Mouse (Mus musculus): ENCODE results near the gene Trit1. TPM values are rescaled to one million over a fixed set of nuclear protein-coding genes. Genes with fewer than 3 reads are reported as not detected.
"Not testable (repeated sequence)": the region's sequence is repeated elsewhere in the genome, so short reads cannot be mapped to it uniquely, and the experiment has no call there.

The Trit1 gene
- polyA plus RNA-seq, 1 experiment from 2014 or later = 19.2 TPM

DNA sequence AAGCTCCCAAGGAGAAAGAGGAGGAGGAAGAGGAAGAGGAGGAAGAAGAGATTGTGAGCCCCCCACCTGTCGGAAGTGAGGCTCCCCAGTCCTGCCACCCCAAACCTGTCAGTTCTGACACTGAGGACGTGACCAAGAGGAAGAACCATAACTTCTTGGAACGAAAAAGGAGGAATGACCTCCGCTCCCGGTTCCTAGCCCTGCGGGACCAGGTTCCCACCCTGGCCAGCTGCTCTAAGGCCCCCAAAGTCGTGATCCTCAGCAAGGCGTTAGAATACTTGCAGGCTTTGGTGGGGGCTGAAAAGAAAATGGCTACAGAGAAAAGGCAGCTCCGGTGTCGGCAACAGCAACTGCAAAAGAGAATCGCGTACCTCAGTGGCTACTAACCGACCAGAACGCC lies 16.3 kb upstream of the Trit1 start:
- H3K9ac ChIP-seq (replicated peaks; ENCODE audit: low read depth, low read length) = no peak overlapping the region
- peaks cover 7% of the 10 kb centered on the region; the same call in 1 of the 2 replicates for H3K36me3 ChIP-seq (ENCODE audit: control insufficient read depth, insufficient read depth, low read length)
- H3K4me1 ChIP-seq (ENCODE audit: control insufficient read depth, insufficient read depth, low read length) = peaks cover 9% of the 10 kb centered on the region; the same call in 1 of the 2 replicates
- H3K27me3 ChIP-seq (ENCODE audit: control insufficient read depth, insufficient read depth, low read length) = no peaks in the 10 kb centered on the region; the same call in 1 of the 2 replicates
- no peak overlapping the region for H3K4me2 ChIP-seq (replicated peaks; ENCODE audit: low read depth, low read length)
- 81% methylated on average over 14 of the region's 14 CpGs for WGBS
- no peak for ATAC-seq (ENCODE audit: insufficient number of reproducible peaks, insufficient read depth, low FRiP score, low read depth)
- H3K27ac ChIP-seq (ENCODE audit: low read length) = no peak overlapping the region
- H3K4me3 ChIP-seq (ENCODE audit: low read depth, low read length) = no peak overlapping the region
- H3K9me3 ChIP-seq (ENCODE audit: control insufficient read depth, low read depth, low read length) = no peaks in the 10 kb centered on the region

DNA sequence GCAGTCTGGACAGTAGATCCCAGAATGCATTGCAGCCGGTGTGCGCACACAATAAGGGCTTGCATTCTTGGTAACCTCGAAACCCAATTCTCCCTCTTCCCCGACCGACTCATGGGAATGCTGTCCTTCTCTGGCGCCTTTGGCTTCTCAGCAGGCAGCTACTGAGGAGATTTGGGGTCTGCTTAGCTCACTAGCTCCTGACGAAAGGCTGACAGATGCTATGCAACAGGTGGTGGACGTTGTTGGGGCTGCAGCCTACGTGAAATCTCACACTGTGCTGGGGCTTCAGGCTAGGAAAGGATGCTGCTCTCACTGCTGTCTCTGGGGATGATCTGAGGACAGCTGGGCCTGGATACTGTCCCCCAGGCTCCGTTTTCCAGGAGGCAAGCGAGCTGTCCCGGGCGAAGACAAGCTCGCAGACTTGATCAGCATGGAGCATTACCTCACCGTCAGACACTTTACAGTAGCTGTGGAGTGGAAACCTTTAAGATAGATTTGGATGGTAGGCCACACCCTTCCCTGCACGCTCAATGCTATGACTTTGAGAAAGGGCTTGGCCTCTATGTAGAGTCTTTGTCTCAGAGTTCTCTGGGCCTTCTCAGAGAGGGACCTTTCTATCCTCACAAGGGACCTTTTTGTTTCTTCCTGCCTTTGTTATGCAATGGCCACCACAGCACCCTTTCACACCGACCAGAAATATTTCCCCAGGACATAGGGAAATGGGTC lies 15.6 kb upstream of the Trit1 start:
- Histone ChIP-seq H3K4me3 (ENCODE audit: low read depth, low read length) (no peak overlapping the region), H3K4me1 (ENCODE audit: control insufficient read depth, insufficient read depth, low read length) (peaks cover 15% of the 10 kb centered on the region; the same call in 1 of the 2 replicates), H3K9me3 (ENCODE audit: control insufficient read depth, low read depth, low read length) (no peaks in the 10 kb centered on the region), H3K36me3 (ENCODE audit: control insufficient read depth, insufficient read depth, low read length) (peaks cover 7% of the 10 kb centered on the region; the same call in 1 of the 2 replicates), H3K27ac (ENCODE audit: low read length) (no peak overlapping the region), H3K4me2 (replicated peaks; ENCODE audit: low read depth, low read length) (no peak overlapping the region), H3K9ac (replicated peaks; ENCODE audit: low read depth, low read length) (no peak overlapping the region), H3K27me3 (ENCODE audit: control insufficient read depth, insufficient read depth, low read length) (no peaks in the 10 kb centered on the region; the same call in 1 of the 2 replicates)
- 67% methylated on average over 17 of the region's 17 CpGs for WGBS
- ATAC-seq (ENCODE audit: insufficient number of reproducible peaks, insufficient read depth, low FRiP score, low read depth) = no peak

DNA sequence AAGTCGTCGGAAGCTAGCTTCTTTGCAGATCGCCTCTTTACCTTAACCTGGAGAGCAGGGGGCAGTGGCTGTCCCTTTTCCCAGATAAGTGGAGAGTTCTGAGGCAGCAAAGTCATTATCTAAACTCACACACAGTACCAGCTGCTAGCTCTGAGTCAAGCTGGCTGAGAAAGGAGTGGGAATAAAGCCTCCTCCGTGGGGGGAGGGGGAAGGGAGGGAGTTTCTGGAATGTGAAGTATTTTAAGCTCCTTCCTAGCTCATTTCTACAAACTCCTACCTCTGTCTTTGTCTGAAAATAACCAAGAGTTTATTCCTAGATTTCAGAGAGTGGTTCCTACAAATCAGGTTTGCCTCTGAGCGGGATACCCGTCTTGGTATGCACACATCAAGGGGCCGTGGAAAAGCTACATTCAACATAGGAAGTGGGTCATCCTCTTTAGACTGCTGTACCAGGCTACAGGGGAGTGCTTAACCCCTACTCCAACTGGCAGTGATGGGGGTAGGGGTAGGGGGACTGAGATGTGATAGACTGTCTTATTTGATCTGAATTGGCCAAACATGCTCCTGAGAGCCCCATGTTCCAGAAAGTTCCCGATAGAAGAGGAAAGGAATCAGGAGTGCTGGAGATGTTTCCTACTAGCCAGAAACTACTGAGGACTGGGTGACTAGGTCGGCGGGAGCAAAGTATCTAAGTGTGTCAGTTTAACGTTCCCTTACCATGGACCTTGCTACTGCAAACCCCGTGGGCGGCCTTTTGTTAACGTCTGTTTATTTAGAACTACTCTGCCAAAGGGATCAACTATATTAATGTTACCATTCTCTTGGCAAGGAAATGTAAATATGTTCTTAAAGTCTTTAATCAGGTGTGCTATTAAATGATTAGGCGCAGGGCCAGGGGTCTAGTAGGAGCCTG lies 11.1 kb upstream of the Trit1 start:
- no peaks in the 10 kb centered on the region for H3K27me3 ChIP-seq (ENCODE audit: control insufficient read depth, insufficient read depth, low read length)
- no peak overlapping the region for H3K4me3 ChIP-seq (ENCODE audit: low read depth, low read length)
- H3K9ac ChIP-seq (replicated peaks; ENCODE audit: low read depth, low read length) = no peak overlapping the region
- peaks cover 15% of the 10 kb centered on the region; the same call in 1 of the 2 replicates for H3K4me1 ChIP-seq (ENCODE audit: control insufficient read depth, insufficient read depth, low read length)
- no peak overlapping the region for H3K27ac ChIP-seq (ENCODE audit: low read length)
- peak; percentile 44; the same call in 1 of the 2 replicates for ATAC-seq (ENCODE audit: insufficient number of reproducible peaks, insufficient read depth, low FRiP score, low read depth)
- no peaks in the 10 kb centered on the region for H3K9me3 ChIP-seq (ENCODE audit: control insufficient read depth, low read depth, low read length)
- peaks cover 7% of the 10 kb centered on the region; the same call in 1 of the 2 replicates for H3K36me3 ChIP-seq (ENCODE audit: control insufficient read depth, insufficient read depth, low read length)
- H3K4me2 ChIP-seq (replicated peaks; ENCODE audit: low read depth, low read length) = 0 out of 2 replicates have a peak overlapping the region, but pooled peaks have one; percentile 11
- WGBS = 15% methylated on average over 15 of the region's 15 CpGs

DNA sequence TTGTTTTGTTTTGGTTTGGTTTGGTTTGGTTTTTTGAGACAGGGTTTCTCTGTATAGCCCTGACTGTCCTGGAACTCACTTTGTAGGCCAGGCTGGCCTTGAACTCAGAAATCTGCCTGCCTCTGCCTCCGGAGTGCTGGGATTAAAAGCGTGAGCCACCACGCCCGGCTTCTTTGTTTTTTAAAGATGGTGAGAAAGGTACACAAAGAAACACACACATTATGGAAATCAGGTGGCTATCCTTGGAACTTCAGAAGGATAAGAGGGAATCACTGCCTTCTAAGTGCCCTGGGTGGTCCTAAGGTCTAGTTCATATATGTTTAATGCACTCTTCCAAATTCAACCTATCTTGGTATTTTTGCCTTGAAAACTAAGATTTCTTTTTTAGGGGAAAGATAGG lies 3.9 kb upstream of the Trit1 start:
- not testable (repeated sequence) for H3K4me2 ChIP-seq (replicated peaks; ENCODE audit: low read depth, low read length); H3K9me3 ChIP-seq (ENCODE audit: control insufficient read depth, low read depth, low read length); H3K4me1 ChIP-seq (ENCODE audit: control insufficient read depth, insufficient read depth, low read length); H3K27ac ChIP-seq (ENCODE audit: low read length); ATAC-seq (ENCODE audit: insufficient number of reproducible peaks, insufficient read depth, low FRiP score, low read depth); H3K9ac ChIP-seq (replicated peaks; ENCODE audit: low read depth, low read length); H3K27me3 ChIP-seq (ENCODE audit: control insufficient read depth, insufficient read depth, low read length); H3K4me3 ChIP-seq (ENCODE audit: low read depth, low read length); H3K36me3 ChIP-seq (ENCODE audit: control insufficient read depth, insufficient read depth, low read length)
- WGBS = 86% methylated on average over 4 of the region's 4 CpGs

DNA sequence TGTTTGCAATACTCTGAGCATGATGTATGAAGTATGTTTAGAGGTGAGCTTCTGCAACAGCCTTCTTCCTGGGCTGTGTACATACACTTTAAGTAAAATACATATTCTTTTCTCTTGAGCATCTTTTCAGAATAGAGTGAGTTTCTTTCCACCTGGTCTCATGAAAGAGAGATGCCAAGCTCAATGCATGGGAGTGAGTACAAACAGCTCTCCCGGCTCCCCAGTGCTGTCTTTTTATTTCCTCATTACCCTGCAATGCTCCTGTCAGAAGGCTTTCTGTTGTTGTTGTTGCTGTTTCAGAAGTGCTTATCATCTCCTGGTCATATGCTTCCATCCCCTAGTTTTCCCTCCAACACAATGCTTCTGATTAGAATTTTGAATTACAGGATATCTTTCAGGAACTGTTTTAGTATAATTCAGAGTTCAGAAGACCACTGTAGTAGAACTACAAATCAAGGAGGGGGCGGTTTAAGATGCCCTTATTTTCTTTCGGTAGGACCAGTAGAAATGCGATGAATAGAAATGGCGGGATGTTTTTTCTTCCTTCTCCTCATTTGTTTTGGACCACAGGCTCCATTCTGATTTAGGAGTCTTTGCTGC lies 3.0 kb upstream of the Trit1 start:
- peaks cover 11% of the 10 kb centered on the region; the same call in 1 of the 2 replicates for H3K4me1 ChIP-seq (ENCODE audit: control insufficient read depth, insufficient read depth, low read length)
- no peak overlapping the region for H3K27ac ChIP-seq (ENCODE audit: low read length)
- H3K9me3 ChIP-seq (ENCODE audit: control insufficient read depth, low read depth, low read length) = no peaks in the 10 kb centered on the region
- H3K36me3 ChIP-seq (ENCODE audit: control insufficient read depth, insufficient read depth, low read length) = no peaks in the 10 kb centered on the region
- no peaks in the 10 kb centered on the region for H3K27me3 ChIP-seq (ENCODE audit: control insufficient read depth, insufficient read depth, low read length)
- no peak overlapping the region for H3K4me2 ChIP-seq (replicated peaks; ENCODE audit: low read depth, low read length)
- H3K9ac ChIP-seq (replicated peaks; ENCODE audit: low read depth, low read length) = no peak overlapping the region
- ATAC-seq (ENCODE audit: insufficient number of reproducible peaks, insufficient read depth, low FRiP score, low read depth) = no peak
- no peak overlapping the region for H3K4me3 ChIP-seq (ENCODE audit: low read depth, low read length)
- WGBS = 66% methylated on average over 5 of the region's 5 CpGs

DNA sequence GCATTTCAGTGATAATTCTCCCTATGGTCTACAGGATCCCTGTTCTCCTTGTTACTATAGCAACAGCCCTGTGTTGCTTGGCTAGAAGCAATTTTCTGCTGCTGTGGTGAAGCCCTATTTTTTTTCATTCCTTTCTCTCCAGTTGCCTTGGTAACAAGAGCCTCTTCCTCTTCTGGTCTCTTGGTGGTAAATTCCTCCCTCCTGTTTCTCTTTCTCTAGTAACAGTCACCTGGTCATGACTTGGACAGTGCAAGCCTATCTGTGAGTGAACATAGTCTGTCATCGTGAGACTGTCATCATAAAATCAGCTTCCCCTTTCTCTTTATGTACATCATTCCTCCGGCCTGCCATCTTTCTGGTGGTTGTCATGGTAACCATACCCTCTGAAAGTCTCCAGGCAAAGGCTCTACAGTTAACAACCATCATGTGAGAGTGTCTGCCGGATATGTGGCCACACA lies 2.4 kb upstream of the Trit1 start:
- 42% methylated on average over 3 of the region's 3 CpGs for WGBS
- no peaks in the 10 kb centered on the region for H3K9me3 ChIP-seq (ENCODE audit: control insufficient read depth, low read depth, low read length)
- no peaks in the 10 kb centered on the region for H3K36me3 ChIP-seq (ENCODE audit: control insufficient read depth, insufficient read depth, low read length)
- no peaks in the 10 kb centered on the region for H3K27me3 ChIP-seq (ENCODE audit: control insufficient read depth, insufficient read depth, low read length)
- H3K4me1 ChIP-seq (ENCODE audit: control insufficient read depth, insufficient read depth, low read length) = peaks cover 11% of the 10 kb centered on the region; the same call in 1 of the 2 replicates
- no peak overlapping the region for H3K4me2 ChIP-seq (replicated peaks; ENCODE audit: low read depth, low read length)
- no peak overlapping the region for H3K9ac ChIP-seq (replicated peaks; ENCODE audit: low read depth, low read length)
- ATAC-seq (ENCODE audit: insufficient number of reproducible peaks, insufficient read depth, low FRiP score, low read depth) = no peak
- no peak overlapping the region for H3K27ac ChIP-seq (ENCODE audit: low read length)
- no peak overlapping the region for H3K4me3 ChIP-seq (ENCODE audit: low read depth, low read length)

DNA sequence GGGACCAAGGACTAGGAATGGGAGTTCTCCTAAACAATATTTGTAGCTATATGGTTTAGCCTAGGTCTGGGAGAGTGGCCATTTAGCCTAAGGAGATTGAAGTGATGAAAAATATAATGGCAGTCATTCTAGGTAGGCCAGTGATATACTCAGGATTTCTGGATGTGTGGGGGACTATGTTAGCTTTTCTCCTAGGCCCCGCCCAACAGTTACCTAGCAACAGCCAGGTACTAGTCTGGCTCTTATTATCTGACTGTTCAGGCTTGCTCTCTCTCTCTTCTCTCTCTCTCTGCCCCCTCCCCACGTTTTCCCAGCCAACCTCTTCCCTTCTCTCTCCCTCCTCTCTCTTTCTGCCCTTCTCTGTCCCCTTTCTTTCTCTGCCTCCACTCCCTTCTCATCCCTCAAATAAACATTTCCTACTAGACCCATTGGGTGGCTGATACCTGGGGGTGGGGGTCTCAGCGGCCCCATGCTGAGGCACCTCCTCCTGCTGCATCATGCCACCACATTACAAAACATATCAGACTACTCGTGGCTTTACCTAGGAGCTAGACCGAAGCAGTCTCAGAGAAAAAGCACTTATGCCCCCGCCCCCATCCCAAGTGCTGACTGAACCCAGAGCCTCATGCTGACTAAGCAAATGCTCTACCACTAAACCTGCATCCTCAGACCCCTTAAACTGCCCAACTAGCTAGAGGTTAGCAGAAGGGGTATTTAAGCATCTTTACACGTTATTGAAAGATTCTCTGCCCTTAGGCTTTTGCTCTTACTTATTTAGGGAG lies 1.7 kb upstream of the Trit1 start:
- Histone ChIP-seq H3K4me1 (ENCODE audit: control insufficient read depth, insufficient read depth, low read length) (peaks cover 11% of the 10 kb centered on the region; the same call in 1 of the 2 replicates), H3K4me2 (replicated peaks; ENCODE audit: low read depth, low read length) (no peak overlapping the region), H3K4me3 (ENCODE audit: low read depth, low read length) (no peak overlapping the region), H3K9me3 (ENCODE audit: control insufficient read depth, low read depth, low read length) (no peaks in the 10 kb centered on the region), H3K36me3 (ENCODE audit: control insufficient read depth, insufficient read depth, low read length) (no peaks in the 10 kb centered on the region), H3K27me3 (ENCODE audit: control insufficient read depth, insufficient read depth, low read length) (no peaks in the 10 kb centered on the region), H3K9ac (replicated peaks; ENCODE audit: low read depth, low read length) (no peak overlapping the region), H3K27ac (ENCODE audit: low read length) (no peak overlapping the region)
- 37% methylated on average over 7 of the region's 7 CpGs for WGBS
- no peak for ATAC-seq (ENCODE audit: insufficient number of reproducible peaks, insufficient read depth, low FRiP score, low read depth)

Data from stomach, embryonic 14.5 days (tissue).